Mouse (Mus musculus) urinary bladder, postnatal 25 days (tissue): ENCODE data around the gene Snrpn.
"Not testable (repeated sequence)": the region's sequence is repeated elsewhere in the genome, so short reads cannot be mapped to it uniquely, and the experiment has no call there.

Experiments
- DNase-seq: peaks from one replicate; pipeline ENCODE4 v3.0.0; 2022; ENCODE audit warnings: low spot score

Gene Snrpn

GRCm38 (mm10) chr7:60139742-60140480, at the start of gene Snrpn:
TSS of gene Snrpn (minus strand) at chr7:60140219.
- no peak for DNase-seq

- no peak for DNase-seq
These were observed 30.5 kb upstream of the Snrpn start for GRCm38 (mm10) chr7:60170250-60171185.

GRCm38 (mm10) chr7:60125332-60125731, 14.7 kb downstream of the Snrpn start:
- no peak for DNase-seq

GRCm38 (mm10) chr7:60123086-60123624, 16.9 kb downstream of the Snrpn start:
- DNase-seq: not testable (repeated sequence)

GRCm38 (mm10) chr7:60122434-60123085, 17.5 kb downstream of the Snrpn start:
- DNase-seq: no peak

GRCm38 (mm10) chr7:60097154-60097859, 42.7 kb downstream of the Snrpn start:
- no peak for DNase-seq

GRCm38 (mm10) chr7:60076301-60076700, 63.7 kb downstream of the Snrpn start:
- no peak for DNase-seq

- no peak for DNase-seq
These were observed 92.4 kb downstream of the Snrpn start for GRCm38 (mm10) chr7:60047481-60048201.

- no peak for DNase-seq
These were observed 126.8 kb downstream of the Snrpn start for GRCm38 (mm10) chr7:60013186-60013585.

GRCm38 (mm10) chr7:60007727-60008360, 132.2 kb downstream of the Snrpn start:
- DNase-seq: no peak

- no peak for DNase-seq
These were observed 133.8 kb downstream of the Snrpn start for GRCm38 (mm10) chr7:60006262-60006661.

GRCm38 (mm10) chr7:60004606-60005330, 135.3 kb downstream of the Snrpn start, which contains the start of the genes Snurf and Gm38393:
TSS of gene Snurf (minus strand) at chr7:60005049.
TSS of gene Gm38393 (minus strand) at chr7:60005064.
- DNase-seq: peak; percentile 39

- peak; percentile 7 for DNase-seq
These were observed 136.0 kb downstream of the Snrpn start for GRCm38 (mm10) chr7:60003921-60004605.

- no peak for DNase-seq
These were observed 136.8 kb downstream of the Snrpn start for GRCm38 (mm10) chr7:60003006-60003865.

- no peak for DNase-seq
These were observed 161.4 kb downstream of the Snrpn start for GRCm38 (mm10) chr7:59978646-59979045.
